Mouse (Mus musculus) cerebellum, adult 2 months (tissue): ENCODE data around the gene Ptgr2.

Experiments used
- CTCF ChIP-seq: fragments of 200-500 bp; IDR thresholded peaks from 2 replicates; pipeline ENCODE4 v1.5.1; 2011; ENCODE audit warnings: low read depth, mild to moderate bottlenecking, control low read depth, low read length, moderate library complexity, borderline replicate concordance; ENCODE audit not compliant: insufficient read depth
- POLR2A ChIP-seq: fragments of 200-500 bp; IDR thresholded peaks from 2 replicates; pipeline ENCODE4 v1.6.1; 2011; ENCODE audit warnings: low read length, control low read depth, borderline replicate concordance; ENCODE audit not compliant: insufficient read depth

GRCm38 (mm10) chr12:84285593-84285968 is 549 bp downstream of the Ptgr2 start:
- no peak for TF ChIP-seq CTCF
- no peak for TF ChIP-seq POLR2A
